Mouse (Mus musculus): ENCODE measurements around the gene Ccdc124.
"Not testable (repeated sequence)": the region's sequence is repeated elsewhere in the genome, so short reads cannot be mapped to it uniquely, and the experiment has no call there.

Ccdc124 gene

GRCm38 (mm10) chr8:70843941-70844340 lies 29.8 kb downstream of the Ccdc124 start:
- DNase-seq = no peak

GRCm38 (mm10) chr8:70843214-70843773 lies 30.4 kb downstream of the Ccdc124 start:
- DNase-seq = no peak

- no peak for DNase-seq
Observed at GRCm38 (mm10) chr8:70842484-70842883, 31.3 kb downstream of the Ccdc124 start.

- peak; percentile 93 for DNase-seq
Observed at GRCm38 (mm10) chr8:70841147-70842072, 32.3 kb downstream of the Ccdc124 start.

GRCm38 (mm10) chr8:70840590-70840989 lies 33.1 kb downstream of the Ccdc124 start:
- DNase-seq = peak; percentile 75

- peak; percentile 100 for DNase-seq
Observed at GRCm38 (mm10) chr8:70839408-70840351, 34.1 kb downstream of the Ccdc124 start, which contains the start of gene Arrdc2. Gene Arrdc2 (minus strand): TSS chr8:70839720.

GRCm38 (mm10) chr8:70838654-70839407 lies 34.9 kb downstream of the Ccdc124 start:
- peak; percentile 33 for DNase-seq

- no peak for DNase-seq
Observed at GRCm38 (mm10) chr8:70836666-70837065, 37.1 kb downstream of the Ccdc124 start.

- no peak for DNase-seq
Observed at GRCm38 (mm10) chr8:70834071-70834470, 39.7 kb downstream of the Ccdc124 start.

- peak; percentile 61 for DNase-seq
Observed at GRCm38 (mm10) chr8:70833520-70833919, 40.2 kb downstream of the Ccdc124 start.

GRCm38 (mm10) chr8:70833018-70833482 lies 40.7 kb downstream of the Ccdc124 start:
- DNase-seq = peak; percentile 66

GRCm38 (mm10) chr8:70832371-70832770 lies 41.4 kb downstream of the Ccdc124 start:
- DNase-seq = no peak

- no peak for DNase-seq
Observed at GRCm38 (mm10) chr8:70831517-70831916, 42.2 kb downstream of the Ccdc124 start.

GRCm38 (mm10) chr8:70827796-70828195 lies 45.9 kb downstream of the Ccdc124 start:
- DNase-seq = no peak

- no peak for DNase-seq
Observed at GRCm38 (mm10) chr8:70827010-70827409, 46.7 kb downstream of the Ccdc124 start.

GRCm38 (mm10) chr8:70825816-70826215 lies 47.9 kb downstream of the Ccdc124 start:
- DNase-seq = no peak

- no peak for DNase-seq
Observed at GRCm38 (mm10) chr8:70823802-70824201, 49.9 kb downstream of the Ccdc124 start.

- DNase-seq = not testable (repeated sequence)
Observed at GRCm38 (mm10) chr8:70822594-70822993, 51.1 kb downstream of the Ccdc124 start.

- no peak for DNase-seq
Observed at GRCm38 (mm10) chr8:70821992-70822391, 51.7 kb downstream of the Ccdc124 start.

GRCm38 (mm10) chr8:70821399-70821962 lies 52.3 kb downstream of the Ccdc124 start:
- peak; percentile 80 for DNase-seq

GRCm38 (mm10) chr8:70820101-70820935 lies 53.4 kb downstream of the Ccdc124 start:
- DNase-seq = peak; percentile 82

Measured in kidney, postnatal 14 days (tissue).